Mouse (Mus musculus) heart, postnatal 25 days (tissue): Measurements from ENCODE around the gene Gbp5. TPM values are rescaled to one million over a fixed set of nuclear protein-coding genes. Genes with fewer than 3 reads are reported as not detected.

Experiments used
- DNase-seq: peaks from one replicate; pipeline ENCODE4 v3.0.0; 2022; ENCODE audit warnings: low spot score
- intact Hi-C: fragments of 180-260 bp; cut with DNase I; formaldehyde crosslinking; loops from one replicate; pipeline ENCODE4 v1.15.1; 2025
- total RNA-seq, 2 experiments: library from RNA; stranded (reverse); gene quantifications; 2 replicates each; pipeline ENCODE4 v1.2.3; 2021

Gbp5 gene
- total RNA-seq = 1 to 10 TPM; 7.3 to 8.7 TPM

DNA sequence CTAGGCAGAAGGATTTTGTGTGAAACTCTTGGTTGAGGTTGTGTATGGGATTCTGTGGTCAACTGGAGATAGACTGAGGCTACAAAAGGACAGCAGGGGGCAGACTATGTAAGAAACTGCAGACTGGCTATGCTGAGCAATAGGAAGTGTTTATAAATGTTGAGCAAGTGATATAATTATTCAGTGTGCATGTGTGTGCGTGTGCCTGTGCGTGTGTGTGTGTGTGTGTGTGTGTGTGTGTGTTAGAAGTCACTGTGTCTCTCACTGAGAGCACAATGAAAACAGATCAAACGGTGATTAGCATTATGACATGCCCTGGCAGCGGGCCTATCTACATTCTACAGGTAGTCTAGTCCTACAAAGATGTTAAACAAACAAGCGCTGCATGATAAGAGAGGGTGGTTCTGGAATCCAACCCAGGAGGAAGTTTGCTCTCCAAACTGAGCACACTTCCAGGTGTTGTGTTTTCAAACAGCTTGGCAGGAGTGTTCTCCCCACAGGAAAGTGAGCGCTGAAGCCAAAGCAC lies at the start of gene Gbp5:
Gene Gbp5, plus strand, starts transcription at position 443 of the 526 bp plus-strand sequence.
- DNase-seq = peak; percentile 82
- intact Hi-C loops = loop anchor here (1.0 to 5.0 kb wide), 2 partner anchors 67 to 214 kb away; partner anchors contain the start of gene Gbp3

DNA sequence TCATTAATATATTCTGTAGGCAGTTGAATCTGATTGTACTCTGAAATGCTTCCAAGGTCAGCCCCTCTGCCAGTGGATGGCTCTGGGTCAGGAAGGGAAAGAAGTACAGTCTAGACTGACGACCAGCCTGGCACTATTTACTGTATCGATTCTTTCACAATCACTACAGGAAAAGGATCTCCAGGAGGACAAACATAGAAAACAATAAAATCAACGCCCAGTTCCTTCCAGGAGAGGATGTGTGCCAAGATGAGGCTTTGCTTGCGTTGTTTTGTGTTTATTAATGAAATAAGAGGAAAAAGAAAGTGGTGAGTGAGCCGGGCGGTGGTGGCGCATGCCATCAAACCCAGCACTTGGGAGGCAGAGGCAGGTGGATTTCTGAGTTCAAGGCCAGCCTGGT lies 39.6 kb upstream of the Gbp5 start:
- intact Hi-C loops = no loop called here
- DNase-seq = no peak

DNA sequence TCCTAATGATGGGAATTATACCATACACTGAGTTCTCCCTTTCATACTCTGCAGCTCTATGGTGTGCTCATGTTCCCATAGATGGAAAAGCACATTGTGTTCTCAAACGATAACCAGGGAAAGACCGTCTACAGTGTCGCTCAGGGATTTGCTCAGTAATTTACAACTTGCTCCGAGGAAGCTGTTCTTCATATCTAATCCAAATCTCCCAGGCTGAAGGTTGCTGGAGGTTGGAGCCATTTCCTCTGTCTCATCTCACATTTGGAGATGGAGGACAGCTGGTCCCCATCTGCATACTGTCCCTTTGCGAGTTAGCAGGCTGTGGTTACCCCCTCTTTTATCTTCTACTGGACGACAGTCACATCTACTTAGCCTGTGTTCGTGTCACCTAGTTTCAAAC lies 34.5 kb upstream of the Gbp5 start:
- intact Hi-C loops = no loop called here
- no peak for DNase-seq

DNA sequence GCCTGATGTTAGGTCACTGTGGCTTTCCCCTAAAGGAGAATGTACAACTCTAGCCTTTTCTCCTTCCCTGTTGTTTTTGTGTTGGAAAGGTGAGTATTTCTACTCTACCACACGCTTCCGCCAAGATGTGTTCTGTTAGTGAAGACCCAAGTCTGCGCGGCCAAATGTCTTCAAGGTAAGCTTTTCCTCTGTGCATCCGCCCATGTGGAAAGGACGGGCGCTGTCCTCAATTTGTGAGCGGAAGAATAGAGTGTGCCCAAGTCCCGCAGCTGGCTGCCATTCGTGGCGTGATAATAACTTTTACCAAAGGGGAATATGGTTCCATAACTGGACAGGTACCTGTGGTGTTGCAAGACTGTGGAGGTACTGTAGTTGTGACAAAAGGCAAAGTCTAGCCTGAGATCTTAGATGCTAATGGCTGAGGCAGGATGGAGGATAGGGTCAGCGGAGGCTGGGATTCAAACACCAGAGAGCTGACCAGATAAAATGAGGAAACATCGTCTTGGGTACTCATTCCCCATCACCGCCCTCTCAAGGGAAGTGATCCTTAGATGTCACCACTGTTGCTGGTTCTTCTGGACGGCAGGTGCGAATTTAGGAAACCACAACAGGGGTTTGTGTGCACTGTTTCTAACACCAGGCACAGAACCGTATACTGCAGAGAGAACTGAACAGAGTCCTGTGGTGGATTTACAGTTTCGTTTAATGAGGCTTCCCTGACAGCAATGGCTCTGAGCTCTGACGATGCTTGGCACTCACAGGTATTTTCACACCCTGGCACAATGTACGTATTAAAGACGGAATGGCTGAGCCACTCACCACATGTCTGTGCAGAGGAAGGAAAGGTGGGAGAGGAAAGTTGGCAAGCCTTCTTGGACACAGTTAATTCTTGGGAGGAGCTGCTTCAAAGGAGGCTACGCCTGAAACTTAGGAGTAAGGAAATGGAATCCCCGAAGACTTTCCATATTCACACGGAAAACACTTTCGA lies 30.7 kb upstream of the Gbp5 start:
- intact Hi-C loops = no loop called here
- no peak for DNase-seq

DNA sequence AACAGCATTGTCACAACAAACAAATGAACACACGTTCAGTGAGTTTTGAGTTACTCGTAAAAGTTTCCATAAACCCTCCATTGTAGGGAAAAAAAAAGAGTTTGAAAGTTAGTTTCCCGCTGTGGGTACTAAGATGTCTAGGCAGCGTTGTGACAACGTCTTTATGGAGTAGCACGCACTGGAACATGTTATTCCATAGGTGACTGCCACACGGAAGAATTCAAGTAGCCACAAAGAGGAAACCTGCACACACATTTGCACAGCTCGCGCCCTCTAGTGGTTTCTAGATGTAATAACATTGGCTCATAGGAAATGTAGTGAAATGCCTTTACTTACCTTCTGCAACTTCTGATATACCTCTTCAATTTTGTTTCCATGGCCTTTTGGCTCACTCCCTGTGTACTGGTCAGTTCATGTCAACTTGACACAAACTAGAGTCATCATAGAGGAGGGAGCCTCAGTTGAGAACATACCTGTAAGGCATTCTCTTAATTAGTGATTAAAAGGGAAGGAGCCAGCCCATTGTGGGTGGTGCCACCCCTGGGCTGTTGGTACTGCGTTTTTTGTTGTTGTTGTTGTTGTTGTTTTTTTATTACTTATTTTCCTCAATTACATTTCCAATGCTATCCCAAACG lies 19.3 kb upstream of the Gbp5 start:
- DNase-seq = no peak
- intact Hi-C loops = loop anchor here (2.0 to 10.0 kb wide), 2 partner anchors 192 to 590 kb away; no protein-coding TSS in a partner anchor

DNA sequence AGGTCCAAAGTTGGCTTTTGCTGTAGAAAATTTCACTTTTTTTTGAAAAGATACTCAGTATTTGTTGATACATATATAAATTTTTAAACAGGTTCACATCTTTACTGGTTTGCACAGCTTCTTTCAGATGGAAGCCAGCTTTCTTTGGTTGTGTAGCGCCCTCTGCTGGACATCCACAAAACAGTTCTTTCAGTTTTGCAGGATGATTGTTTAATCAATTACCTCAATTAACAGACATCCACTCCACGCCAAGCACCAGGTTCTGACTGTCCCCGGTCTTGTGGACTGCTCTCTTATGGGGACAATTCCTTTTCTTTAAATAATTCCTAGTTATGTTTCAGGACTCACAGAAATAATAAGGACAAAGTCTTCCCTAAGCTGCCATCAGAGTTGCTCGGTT lies 17.9 kb upstream of the Gbp5 start:
- no peak for DNase-seq
- intact Hi-C loops = loop anchor here (2.0 to 10.0 kb wide), 4 partner anchors 181 to 591 kb away; no protein-coding TSS in a partner anchor

DNA sequence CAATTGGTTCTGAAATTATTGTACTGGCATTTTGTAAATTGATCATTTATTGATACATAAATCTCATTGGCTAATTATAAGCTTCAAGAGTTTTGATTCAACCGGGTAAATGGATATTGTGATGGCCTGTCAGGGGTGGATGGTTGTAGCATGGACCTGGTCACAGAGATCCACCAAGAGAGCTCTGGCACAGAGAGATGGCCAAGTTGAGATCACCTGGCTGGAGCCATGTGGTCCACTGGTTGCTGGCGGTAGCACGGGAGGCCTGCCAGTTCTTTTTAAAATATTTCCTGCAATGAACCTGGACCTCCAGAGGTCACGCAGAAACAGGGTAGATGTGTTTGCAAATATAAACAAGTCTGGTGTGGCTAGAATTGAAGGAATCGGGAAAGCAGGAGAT lies 15.9 kb upstream of the Gbp5 start:
- DNase-seq = no peak
- intact Hi-C loops = loop anchor here (2.0 to 10.0 kb wide), 3 partner anchors 183 to 593 kb away; no protein-coding TSS in a partner anchor

DNA sequence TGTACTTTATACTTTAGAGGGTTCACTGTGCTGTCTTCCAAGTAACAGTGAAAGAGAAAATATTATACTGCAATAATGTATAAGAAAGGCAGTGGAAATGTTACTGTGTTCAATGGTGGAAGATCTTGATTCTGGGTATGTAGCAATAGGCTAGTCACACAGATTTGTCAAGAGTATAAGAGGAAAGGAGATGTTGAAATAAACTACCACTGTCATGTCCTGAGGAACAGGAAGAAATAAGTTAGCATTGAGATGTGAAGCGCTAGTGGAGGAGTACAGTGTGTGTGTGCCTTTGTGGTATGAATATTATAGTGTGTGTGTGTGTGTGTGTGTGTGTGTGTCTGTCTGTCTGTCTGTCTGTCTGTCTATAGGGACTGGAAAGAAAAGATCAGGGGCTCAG lies 15.4 kb upstream of the Gbp5 start:
- no peak for DNase-seq
- intact Hi-C loops = loop anchor here (5.0 to 10.0 kb wide), 2 partner anchors 436 to 594 kb away; no protein-coding TSS in a partner anchor

DNA sequence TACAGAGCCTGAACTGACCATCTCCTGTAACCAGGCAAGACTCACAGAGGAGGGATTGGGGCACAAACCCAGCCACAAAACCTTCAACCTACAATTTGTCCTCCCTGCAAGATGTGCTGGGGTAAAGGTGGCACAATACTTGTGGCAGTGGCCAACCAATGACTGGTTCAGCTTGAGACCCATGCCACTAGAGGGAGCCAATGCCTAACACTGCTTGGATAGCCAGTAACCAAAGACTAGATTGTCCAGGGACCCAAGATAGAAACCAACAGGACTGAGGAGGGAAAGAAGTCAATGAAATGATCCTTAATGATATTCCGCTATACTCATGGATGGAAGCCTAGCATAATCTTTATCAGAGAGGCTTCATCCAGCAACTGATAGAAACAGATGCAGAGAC lies 3.3 kb upstream of the Gbp5 start:
- peak; percentile 39 for DNase-seq
- intact Hi-C loops = loop anchor here (1.0 to 5.0 kb wide), 3 partner anchors 130 to 217 kb away; partner anchors contain the start of gene Gbp2

DNA sequence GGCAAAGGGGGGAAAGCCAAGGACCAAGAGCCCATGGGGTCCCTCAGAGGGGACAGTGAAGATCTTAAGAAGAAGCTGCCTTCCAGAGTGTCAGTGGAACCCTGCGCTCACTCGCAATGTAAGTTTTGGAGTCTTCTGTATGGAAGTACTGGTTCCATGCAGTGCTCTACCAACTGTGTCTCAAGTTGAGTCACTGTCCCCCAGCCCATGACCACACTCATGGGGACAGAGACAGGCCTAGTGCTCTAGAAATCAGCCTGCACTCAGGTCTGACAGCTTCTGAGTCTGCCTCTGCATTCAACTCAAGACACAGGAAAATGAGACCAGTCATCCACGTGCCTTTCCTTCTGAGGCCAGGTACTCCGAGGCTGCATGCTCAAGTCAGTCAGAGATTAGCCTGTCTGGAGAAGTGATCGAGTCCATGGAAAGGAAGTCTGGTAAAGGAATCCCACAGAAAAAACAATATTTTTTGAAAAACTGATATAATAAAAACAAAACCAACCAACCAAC lies 1.4 kb downstream of the Gbp5 start:
- DNase-seq = no peak
- intact Hi-C loops = no loop called here

DNA sequence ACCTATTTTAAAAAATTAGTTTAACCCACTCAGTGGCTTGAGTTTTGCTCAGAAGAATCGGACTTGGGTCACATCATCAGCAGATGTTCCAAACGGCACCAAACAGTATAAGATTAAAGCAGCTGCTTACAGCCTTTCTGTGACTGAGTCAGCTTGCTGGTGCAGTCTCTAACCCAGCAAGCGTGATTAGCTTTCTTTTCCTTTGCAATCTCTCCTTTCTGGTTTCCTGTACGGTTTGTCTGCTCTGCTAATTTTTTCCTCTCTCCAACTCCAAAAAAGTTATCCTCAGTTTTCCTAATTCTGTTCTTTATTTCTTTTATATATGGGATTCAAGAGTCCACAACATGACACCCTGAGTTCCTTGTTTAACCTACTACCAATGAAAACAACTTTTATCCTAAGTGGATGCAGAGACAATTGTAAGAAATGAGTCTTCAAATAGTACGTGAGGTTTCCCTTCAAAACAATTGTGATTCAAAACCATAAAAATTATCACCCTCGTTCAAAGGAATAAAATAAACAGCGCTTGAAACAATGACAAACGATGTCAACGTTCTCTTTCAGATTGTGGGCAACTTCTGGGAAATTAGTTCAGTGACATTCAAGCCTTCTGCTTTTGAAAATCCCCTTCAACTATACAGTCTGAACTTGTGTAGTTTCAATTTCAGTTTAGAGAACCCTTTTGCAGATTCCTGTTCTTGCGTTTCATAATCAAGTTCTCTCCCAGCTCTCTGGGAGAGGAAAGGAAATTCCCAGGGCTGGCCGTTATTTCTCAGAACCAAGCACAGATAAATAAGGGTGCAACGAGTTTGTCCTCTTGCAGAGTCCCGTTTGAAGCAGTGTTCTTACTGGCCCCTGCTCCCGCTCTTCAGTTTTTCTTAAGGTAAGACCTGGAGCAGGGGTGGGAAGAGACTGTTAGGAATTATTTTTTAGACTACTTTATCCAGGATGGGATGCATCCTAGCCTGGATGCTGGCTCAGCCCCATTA lies 2.6 kb downstream of the Gbp5 start:
- no peak for DNase-seq

DNA sequence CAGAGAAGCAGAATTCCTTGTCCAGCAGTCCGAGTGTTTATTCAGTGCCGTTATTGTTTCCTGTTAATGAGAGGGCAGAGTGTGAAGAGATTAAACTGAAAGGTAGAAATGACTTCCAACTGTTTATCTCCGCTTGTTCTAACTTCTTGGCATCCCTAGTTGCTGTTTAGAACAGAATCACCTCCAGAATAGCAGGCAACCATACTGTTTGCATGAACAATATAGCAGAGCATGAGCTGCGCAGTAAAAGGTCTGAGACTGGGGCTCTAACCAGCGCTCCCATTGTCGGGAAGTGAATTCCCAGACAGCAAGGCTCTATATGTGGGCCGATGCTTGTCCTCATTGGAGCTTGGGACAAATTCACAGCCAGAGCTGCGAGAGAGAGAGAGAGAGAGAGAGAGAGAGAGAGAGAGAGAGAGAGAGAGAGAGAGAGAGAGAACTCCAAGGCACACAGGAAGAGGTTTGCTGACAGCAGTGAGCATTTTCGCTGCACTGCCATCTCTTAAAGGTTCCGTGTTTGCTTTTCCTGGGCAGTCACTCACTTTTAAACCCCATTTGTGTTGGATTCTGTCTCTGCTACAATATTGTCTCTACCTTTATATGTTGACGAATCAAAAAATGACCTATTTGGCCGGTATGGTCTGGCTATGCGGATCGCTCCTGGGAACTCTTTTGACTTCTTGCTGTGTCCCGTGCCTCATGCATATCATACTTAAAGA lies 3.5 kb downstream of the Gbp5 start:
- intact Hi-C loops = loop anchor here (1.0 kb wide), 1 partner anchor 33 kb away; the partner anchor contains the start of gene Gbp7
- DNase-seq = no peak

More for the DNA sequence above, 2.6 kb downstream of the Gbp5 start:
- intact Hi-C loops = loop anchor here (1.0 kb wide), 2 partner anchors 34 to 63 kb away; partner anchors contain the start of gene Gbp7

DNA sequence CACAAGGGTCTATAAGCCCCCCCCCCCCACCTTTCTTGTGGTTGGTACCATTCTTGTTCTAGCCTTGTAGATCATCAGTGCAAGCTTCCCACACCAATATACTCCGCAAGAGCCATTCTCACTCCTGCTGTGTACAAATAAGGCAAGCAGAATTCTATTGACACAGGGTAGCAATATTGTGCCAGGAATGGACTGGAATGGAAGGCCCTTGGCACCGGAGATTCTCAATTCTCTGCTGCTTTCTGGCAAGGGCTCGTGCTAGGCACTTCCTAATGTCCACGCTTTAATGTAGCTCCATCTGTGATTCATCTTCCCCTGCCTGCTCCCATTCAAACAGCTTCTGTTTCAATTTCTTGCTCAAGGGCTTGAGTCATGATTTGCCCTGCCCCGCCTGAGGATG lies 5.2 kb downstream of the Gbp5 start:
- intact Hi-C loops = no loop called here
- no peak for DNase-seq

DNA sequence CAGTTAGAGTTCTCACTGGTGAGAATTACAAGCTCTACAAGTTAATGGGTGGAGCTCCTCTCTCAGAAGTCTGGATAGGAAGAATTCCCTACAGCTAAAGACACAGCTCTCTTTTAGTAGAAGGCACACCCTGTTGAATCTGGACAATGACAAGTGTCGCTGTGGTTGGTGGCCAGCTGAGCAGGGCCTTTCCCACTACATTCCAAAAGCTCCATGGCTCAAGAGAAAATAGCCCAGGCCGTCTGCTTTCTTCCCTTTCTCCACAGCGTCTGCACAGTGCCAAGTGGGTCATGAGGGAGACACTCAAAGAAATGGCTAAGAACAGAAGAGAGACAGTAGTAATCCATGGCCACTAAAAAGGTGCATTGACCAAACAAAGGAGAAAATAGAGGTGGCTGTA lies 34.3 kb downstream of the Gbp5 start:
- DNase-seq = no peak

DNA sequence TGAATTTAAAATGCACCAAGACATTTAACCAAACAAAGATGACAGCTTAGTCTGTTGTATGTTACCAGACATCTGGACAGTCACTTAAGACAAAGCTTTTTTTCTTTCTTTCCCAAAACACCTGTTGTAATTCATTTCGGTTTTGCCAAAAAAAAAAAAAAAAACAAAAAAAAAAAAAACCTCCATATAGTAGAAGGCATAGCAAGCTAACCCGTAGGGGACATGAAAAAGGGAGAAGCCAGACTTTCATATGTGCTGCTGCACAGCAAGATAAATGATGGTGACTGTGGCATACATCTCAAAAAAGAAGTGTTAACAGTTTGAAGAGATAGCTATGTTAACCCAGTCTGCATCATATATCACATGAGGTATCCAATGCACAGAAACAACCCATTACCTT lies 35.8 kb downstream of the Gbp5 start:
- DNase-seq = no peak
- intact Hi-C loops = no loop called here

More for the DNA sequence above, 34.3 kb downstream of the Gbp5 start:
- intact Hi-C loops = no loop called here

DNA sequence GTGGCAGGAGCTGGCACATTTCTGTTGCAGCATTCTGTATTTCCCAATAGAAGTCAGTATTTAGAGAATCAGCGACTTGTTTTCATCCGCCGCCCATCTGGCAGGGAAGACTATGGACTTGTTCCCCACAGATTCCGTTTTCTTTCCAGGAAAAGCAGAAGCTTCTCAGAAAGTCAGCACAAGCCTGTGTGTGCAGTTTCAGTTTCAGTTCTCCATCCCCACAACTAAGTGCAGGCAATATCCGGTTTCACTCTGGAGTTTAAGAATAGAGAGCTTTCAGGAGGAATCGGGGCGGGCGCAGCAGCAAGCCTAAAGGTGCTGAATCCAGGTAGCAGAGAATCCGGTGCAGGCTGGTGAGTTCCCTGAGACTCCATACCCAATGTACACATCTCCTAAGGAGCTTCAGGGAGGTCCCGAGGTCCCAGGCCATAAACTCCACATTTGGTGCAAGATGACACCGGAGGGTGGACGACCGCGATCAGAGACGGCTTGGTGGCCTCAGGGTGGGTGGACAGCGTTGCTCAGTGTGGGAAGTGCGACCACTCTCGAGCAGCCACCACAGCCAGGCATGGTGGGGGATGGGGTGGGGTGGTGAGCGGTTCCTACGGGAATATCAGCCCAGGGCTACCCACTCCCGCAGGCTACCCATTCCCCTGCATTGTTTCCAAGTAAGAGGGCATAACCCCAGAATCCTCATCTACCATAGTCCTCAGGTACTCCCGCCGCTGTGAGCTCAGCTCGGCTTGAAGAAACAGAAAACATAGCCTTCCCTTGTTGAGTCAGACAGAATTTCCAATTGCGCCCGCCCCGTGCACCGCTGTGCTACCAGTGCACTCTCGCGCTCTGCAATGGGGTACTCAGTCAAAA lies 36.5 kb downstream of the Gbp5 start, which contains the start of gene Gbp7:
Gene Gbp7, plus strand, starts transcription at position 256 of the 867 bp plus-strand sequence.
- DNase-seq = peak; percentile 48
- intact Hi-C loops = loop anchor here (1.0 to 2.0 kb wide), 2 partner anchors 30 to 33 kb away; partner anchors contain the start of gene Gbp3

DNA sequence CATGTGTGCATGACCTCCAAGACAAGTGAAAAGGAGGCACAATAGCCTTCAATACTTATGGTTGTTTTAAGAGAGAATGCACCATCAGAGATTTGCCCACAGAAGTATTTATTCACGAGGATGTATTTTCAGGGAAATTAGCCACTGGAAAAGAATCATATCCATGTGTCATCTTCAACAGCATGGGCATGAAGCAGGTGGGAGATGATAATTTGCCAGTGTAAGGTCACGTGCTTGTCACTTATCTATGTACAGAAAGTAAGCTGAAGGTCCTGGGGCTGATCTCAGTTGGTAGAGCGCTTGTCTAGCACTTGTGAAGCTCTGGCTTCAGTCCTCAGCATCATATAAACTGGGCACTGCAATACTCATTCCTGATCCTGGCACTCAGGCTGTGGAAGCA lies 37.8 kb downstream of the Gbp5 start:
- intact Hi-C loops = loop anchor here (2.0 kb wide), 1 partner anchor 29 kb away; the partner anchor contains the start of gene Gbp3
- no peak for DNase-seq
